11 mouse cellular contexts compared by ENCODE assay signal in genomic region chr2:125249339-125249738, GRCm38 (mm10). TPM values are rescaled to one million over a fixed set of nuclear protein-coding genes. Genes with fewer than 3 reads are reported as not detected.
DNase-seq lines count a peak whose midpoint lies in the region; ATAC-seq and TF ChIP-seq lines count a peak whose summit lies in the region.
"Had no signal": no experiment of that assay in that cellular context is flagged by ENCODE, and none has a peak within 500 bp of the region (broad histone marks: within the 10 kb centered on the region; RNA-seq: fewer than 3 reads in every experiment).

No protein-coding gene starts in this region.

- H3K9ac ChIP-seq in hindbrain, embryonic 15.5 days = no peak overlapping the region
- H3K9ac ChIP-seq in hindbrain, embryonic 13.5 days = no peak overlapping the region
- H3K9ac ChIP-seq in embryonic facial prominence, embryonic 11.5 days (replicated peaks; ENCODE audit: low read length) = no peak overlapping the region
- peak overlapping the region; percentile 92 for H3K9ac ChIP-seq in limb, embryonic 13.5 days

- ATAC-seq in hindbrain, embryonic 15.5 days (ENCODE audit: low FRiP score, low read depth) = no peak
- no peak for ATAC-seq in hindbrain, embryonic 13.5 days (ENCODE audit: low FRiP score)
- ATAC-seq in embryonic facial prominence, embryonic 11.5 days (replicated peaks; ENCODE audit: insufficient number of reproducible peaks, low FRiP score, low TSS enrichment, low read depth) = no peak
- no peak for ATAC-seq in limb, embryonic 13.5 days (ENCODE audit: low FRiP score, low read depth)

- no peaks in the 10 kb centered on the region for H3K9me3 ChIP-seq in hindbrain, embryonic 15.5 days
- 0 out of 2 replicates have a peak, but pooled peaks cover 2% of the 10 kb centered on the region for H3K9me3 ChIP-seq in hindbrain, embryonic 13.5 days
- H3K9me3 ChIP-seq in E14TG2a.4 (ENCODE audit: low read length) = peaks cover 84% of the 10 kb centered on the region
- no peaks in the 10 kb centered on the region for H3K9me3 ChIP-seq in embryonic facial prominence, embryonic 11.5 days (replicated peaks; ENCODE audit: control insufficient read depth, low read length)
- H3K9me3 ChIP-seq in limb, embryonic 13.5 days = no peaks in the 10 kb centered on the region

- no peak overlapping the region for H3K27ac ChIP-seq in hindbrain, embryonic 15.5 days (replicated peaks)
- no peak overlapping the region for H3K27ac ChIP-seq in hindbrain, embryonic 13.5 days
- no peak overlapping the region for H3K27ac ChIP-seq in embryonic facial prominence, embryonic 11.5 days (replicated peaks; ENCODE audit: low read depth, low read length)
- no peak overlapping the region for H3K27ac ChIP-seq in limb, embryonic 13.5 days

- TF ChIP-seq CTCF in E14TG2a.4 (conservative IDR thresholded peaks at IDR 0.05; ENCODE audit: low read length) = no peak

- peaks cover 18% of the 10 kb centered on the region for H3K4me1 ChIP-seq in hindbrain, embryonic 15.5 days (replicated peaks)
- H3K4me1 ChIP-seq in hindbrain, embryonic 13.5 days (replicated peaks) = peaks cover 15% of the 10 kb centered on the region
- H3K4me1 ChIP-seq in E14TG2a.4 (replicated peaks; ENCODE audit: low read depth, low read length) = no peaks in the 10 kb centered on the region
- H3K4me1 ChIP-seq in embryonic facial prominence, embryonic 11.5 days (ENCODE audit: control insufficient read depth, insufficient read depth, low read length) = no peaks in the 10 kb centered on the region
- H3K4me1 ChIP-seq in limb, embryonic 13.5 days = peaks cover 29% of the 10 kb centered on the region

- H3K4me2 ChIP-seq in hindbrain, embryonic 15.5 days = peak overlapping the region; percentile 68; the same call in 1 of the 2 replicates
- no peak overlapping the region; the same call in 1 of the 2 replicates for H3K4me2 ChIP-seq in hindbrain, embryonic 13.5 days
- H3K4me2 ChIP-seq in embryonic facial prominence, embryonic 11.5 days (ENCODE audit: low read depth, low read length) = peak overlapping the region; percentile 19; the same call in 1 of the 2 replicates
- H3K4me2 ChIP-seq in limb, embryonic 13.5 days (replicated peaks) = peak overlapping the region; percentile 77

- H3K36me3 ChIP-seq in hindbrain, embryonic 15.5 days = peaks cover 11% of the 10 kb centered on the region
- peaks cover 15% of the 10 kb centered on the region for H3K36me3 ChIP-seq in hindbrain, embryonic 13.5 days
- peaks cover 62% of the 10 kb centered on the region for H3K36me3 ChIP-seq in E14TG2a.4 (ENCODE audit: insufficient read depth, low read length)
- peaks cover 15% of the 10 kb centered on the region for H3K36me3 ChIP-seq in embryonic facial prominence, embryonic 11.5 days (replicated peaks; ENCODE audit: control insufficient read depth, insufficient read depth, low read depth, low read length)
- peaks cover 46% of the 10 kb centered on the region for H3K36me3 ChIP-seq in limb, embryonic 13.5 days

- WGBS in hindbrain, embryonic 15.5 days = 91% methylated on average over 4 of the region's 4 CpGs
- 86% methylated on average over 4 of the region's 4 CpGs for WGBS in hindbrain, embryonic 13.5 days
- 84% methylated on average over 4 of the region's 4 CpGs for WGBS in embryonic facial prominence, embryonic 11.5 days
- 90% methylated on average over 4 of the region's 4 CpGs for WGBS in limb, embryonic 13.5 days

- no peak for DNase-seq in embryonic facial prominence, embryonic 11.5 days (ENCODE audit: low spot score)
- DNase-seq in embryo, embryonic 11 days = no peak
- DNase-seq in left cerebral cortex, postnatal 4 days = no peak
- DNase-seq in lung, postnatal 4 days = no peak
- DNase-seq: adrenal gland, postnatal 36 days; gastrocnemius, postnatal 25 days; thymus, postnatal 25 days had no signal

- intact Hi-C loops in left cerebral cortex, postnatal 4 days (cut with DNase I) = no loop called here

- H3K27me3 ChIP-seq in hindbrain, embryonic 15.5 days = no peaks in the 10 kb centered on the region
- H3K27me3 ChIP-seq in hindbrain, embryonic 13.5 days = no peaks in the 10 kb centered on the region
- H3K27me3 ChIP-seq in E14TG2a.4 (ENCODE audit: insufficient read depth, low read length) = no peaks in the 10 kb centered on the region
- no peaks in the 10 kb centered on the region for H3K27me3 ChIP-seq in embryonic facial prominence, embryonic 11.5 days (ENCODE audit: control insufficient read depth, insufficient read depth, low read length)
- H3K27me3 ChIP-seq in limb, embryonic 13.5 days = no peaks in the 10 kb centered on the region

- H3K4me3 ChIP-seq in hindbrain, embryonic 15.5 days = no peak overlapping the region
- no peak overlapping the region for H3K4me3 ChIP-seq in hindbrain, embryonic 13.5 days
- peak overlapping the region; percentile 91 for H3K4me3 ChIP-seq in E14TG2a.4 (replicated peaks; ENCODE audit: low read length)
- H3K4me3 ChIP-seq in embryonic facial prominence, embryonic 11.5 days (ENCODE audit: low read depth, low read length) = peak overlapping the region; percentile 83; the same call in 1 of the 2 replicates
- H3K4me3 ChIP-seq in limb, embryonic 13.5 days = peak overlapping the region; percentile 73

RNA-seq across cellular contexts. Expression of gene Dut, which starts 2.3 kb away (rescaled TPM):
- 75.6 and 76.1 TPM in 2 replicates for polyA plus RNA-seq in hindbrain, embryonic 15.5 days (2015; fragmentation: Nextera tagmentation; extraction: Ambion mirVana)
- 75.4 and 80.9 TPM in 2 replicates for polyA plus RNA-seq in hindbrain, embryonic 13.5 days (2015; fragmentation: Nextera tagmentation; extraction: Ambion mirVana)
- 230 and 235 TPM in 2 replicates for polyA plus RNA-seq in embryonic facial prominence, embryonic 11.5 days (2014; fragmentation: Nextera tagmentation; extraction: Ambion mirVana)
- 127 and 129 TPM in 2 replicates for polyA plus RNA-seq in limb, embryonic 13.5 days (2015; fragmentation: Nextera tagmentation; extraction: Ambion mirVana)
- 10 to 100 TPM; 39.7 to 45.9 TPM for total RNA-seq in left cerebral cortex, postnatal 4 days (2021)

Comparison
In these comparisons a context has a peak if more than half of its experiments do, and no peak if none do; other contexts are left out.
1. H3K4me3 ChIP-seq: peak in E14TG2a.4 (single experiment), embryonic facial prominence, embryonic 11.5 days (single experiment) and limb, embryonic 13.5 days (single experiment); none in hindbrain, embryonic 15.5 days (single experiment) and hindbrain, embryonic 13.5 days (single experiment).